Mouse (Mus musculus) forebrain, embryonic 11.5 days (tissue): ENCODE data around the gene Samd3. TPM values are rescaled to one million over a fixed set of nuclear protein-coding genes. Genes with fewer than 3 reads are reported as not detected.

ENCODE experiments used
- ATAC-seq: fragments of 200-750 bp; cut with Nextera tagmentation; replicated peaks from 2 replicates; pipeline ENCODE4 v1.8.0; 2017; ENCODE audit warnings: moderate TSS enrichment; ENCODE audit not compliant: low FRiP score
- DNase-seq: peaks from one replicate; pipeline ENCODE4 v3.0.0-alpha.2; 2017; ENCODE audit warnings: low spot score
- H3K27ac ChIP-seq: fragments of 300-500 bp; sonication (generic); 2 replicates; pipeline ENCODE4 v1.5.1; 2014; ENCODE audit warnings: low read depth, low read length
- H3K27me3 ChIP-seq: fragments of 300-500 bp; sonication (generic); 2 replicates; pipeline ENCODE4 v1.6.1; 2014; ENCODE audit warnings: mild to moderate bottlenecking, low read length, mixed read lengths; ENCODE audit not compliant: control insufficient read depth, insufficient read depth
- H3K36me3 ChIP-seq: fragments of 300-500 bp; sonication (generic); 2 replicates; pipeline ENCODE4 v1.6.1; 2014; ENCODE audit warnings: mild to moderate bottlenecking, low read length, moderate library complexity, mixed read lengths; ENCODE audit not compliant: control insufficient read depth, insufficient read depth
- H3K4me1 ChIP-seq: fragments of 300-500 bp; sonication (generic); replicated peaks from 2 replicates; pipeline ENCODE4 v1.6.1; 2014; ENCODE audit warnings: low read length, mixed read lengths; ENCODE audit not compliant: control insufficient read depth, insufficient read depth
- H3K4me2 ChIP-seq: fragments of 300-500 bp; sonication (generic); 2 replicates; pipeline ENCODE4 v1.6.1; 2014; ENCODE audit warnings: low read depth, mild to moderate bottlenecking, low read length, moderate library complexity, mixed read lengths; ENCODE audit not compliant: severe bottlenecking
- H3K4me3 ChIP-seq: fragments of 300-500 bp; sonication (generic); 2 replicates; pipeline ENCODE4 v1.5.1; 2014; ENCODE audit warnings: low read depth, low read length
- H3K9ac ChIP-seq: fragments of 300-500 bp; sonication (generic); 2 replicates; pipeline ENCODE4 v1.6.1; 2014; ENCODE audit warnings: low read length
- H3K9me3 ChIP-seq: fragments of 300-500 bp; sonication (generic); 2 replicates; pipeline ENCODE4 v1.6.1; 2016; ENCODE audit warnings: low read length, mixed read lengths; ENCODE audit not compliant: control insufficient read depth
- WGBS: fragments of 180-500 bp; shearing (Covaris S2); extraction: QIAGEN DNeasy Blood & Tissue Kit; methylation state at CpG from one replicate; pipeline ENCODE4 v1.1.7; 2014; 5-methylcytosine and 5-hydroxymethylcytosine counted together
- polyA plus RNA-seq: library from polyadenylated mRNA; unstranded; fragments of >200 nt; fragmentation: Nextera tagmentation; extraction: Ambion mirVana; gene quantifications from 2 replicates; pipeline ENCODE4 v1.2.1, GENCODE M21; 2014

The Samd3 gene
- polyA plus RNA-seq, 1 experiment from 2014 or later: 22.5 TPM

GRCm38 (mm10) chr10:26275414-26275813 lies 45.9 kb downstream of the Samd3 start:
- H3K27me3 ChIP-seq: no peaks in the 10 kb centered on the region
- no peak for ATAC-seq
- no peaks in the 10 kb centered on the region for H3K9me3 ChIP-seq
- H3K4me1 ChIP-seq: no peaks in the 10 kb centered on the region
- H3K27ac ChIP-seq: no peak overlapping the region
- H3K4me3 ChIP-seq: no peak overlapping the region
- WGBS: 96% methylated on average over 6 of the region's 6 CpGs
- H3K36me3 ChIP-seq: peaks cover 3% of the 10 kb centered on the region; the same call in 1 of the 2 replicates
- no peak overlapping the region for H3K9ac ChIP-seq
- H3K4me2 ChIP-seq: no peak overlapping the region
- DNase-seq: no peak

- Histone ChIP-seq H3K9me3 (no peaks in the 10 kb centered on the region), H3K4me2 (no peak overlapping the region), H3K27me3 (no peaks in the 10 kb centered on the region), H3K36me3 (peaks cover 3% of the 10 kb centered on the region; the same call in 1 of the 2 replicates), H3K4me1 (no peaks in the 10 kb centered on the region), H3K27ac (no peak overlapping the region), H3K9ac (no peak overlapping the region), H3K4me3 (no peak overlapping the region)
- no peak for ATAC-seq
- WGBS: 50% methylated on average over 8 of the region's 8 CpGs
- no peak for DNase-seq
Measured at GRCm38 (mm10) chr10:26280009-26280408, 50.5 kb downstream of the Samd3 start.

GRCm38 (mm10) chr10:26287136-26287535 lies 57.6 kb downstream of the Samd3 start:
- DNase-seq: no peak

GRCm38 (mm10) chr10:26297200-26297599 lies 67.7 kb downstream of the Samd3 start:
- ATAC-seq (no peak), DNase-seq (no peak)
- Histone ChIP-seq H3K4me3 (no peak overlapping the region), H3K27ac (no peak overlapping the region), H3K9me3 (no peaks in the 10 kb centered on the region), H3K4me1 (no peaks in the 10 kb centered on the region), H3K36me3 (peaks cover 3% of the 10 kb centered on the region; the same call in 1 of the 2 replicates), H3K4me2 (no peak overlapping the region), H3K27me3 (no peaks in the 10 kb centered on the region), H3K9ac (no peak overlapping the region)
- 98% methylated on average over 3 of the region's 3 CpGs for WGBS

More at GRCm38 (mm10) chr10:26287136-26287535, 57.6 kb downstream of the Samd3 start:
- Histone ChIP-seq H3K4me1 (peaks cover 3% of the 10 kb centered on the region; the same call in 1 of the 2 replicates), H3K4me3 (no peak overlapping the region), H3K4me2 (no peak overlapping the region), H3K9me3 (no peaks in the 10 kb centered on the region), H3K27me3 (no peaks in the 10 kb centered on the region), H3K27ac (no peak overlapping the region), H3K36me3 (no peaks in the 10 kb centered on the region; the same call in 1 of the 2 replicates), H3K9ac (no peak overlapping the region)
- no peak for ATAC-seq
- WGBS: 91% methylated on average over 7 of the region's 7 CpGs

GRCm38 (mm10) chr10:26297626-26298025 lies 68.1 kb downstream of the Samd3 start:
- no peak overlapping the region for H3K9ac ChIP-seq
- no peak overlapping the region for H3K4me2 ChIP-seq
- no peak overlapping the region for H3K4me3 ChIP-seq
- H3K9me3 ChIP-seq: no peaks in the 10 kb centered on the region
- WGBS: 89% methylated on average over 7 of the region's 7 CpGs
- H3K27ac ChIP-seq: no peak overlapping the region
- H3K36me3 ChIP-seq: peaks cover 3% of the 10 kb centered on the region; the same call in 1 of the 2 replicates
- H3K4me1 ChIP-seq: no peaks in the 10 kb centered on the region
- DNase-seq: no peak
- no peaks in the 10 kb centered on the region for H3K27me3 ChIP-seq
- no peak for ATAC-seq

- H3K9me3 ChIP-seq: no peaks in the 10 kb centered on the region
- H3K36me3 ChIP-seq: peaks cover 5% of the 10 kb centered on the region; the same call in 1 of the 2 replicates
- H3K4me2 ChIP-seq: no peak overlapping the region
- no peaks in the 10 kb centered on the region for H3K27me3 ChIP-seq
- no peak overlapping the region for H3K9ac ChIP-seq
- 92% methylated on average over 4 of the region's 4 CpGs for WGBS
- DNase-seq (no peak), ATAC-seq (no peak)
- no peak overlapping the region for H3K27ac ChIP-seq
- H3K4me1 ChIP-seq: no peaks in the 10 kb centered on the region
- H3K4me3 ChIP-seq: no peak overlapping the region
Measured at GRCm38 (mm10) chr10:26302336-26302735, 72.8 kb downstream of the Samd3 start.

GRCm38 (mm10) chr10:26303485-26303884 lies 74.0 kb downstream of the Samd3 start:
- Histone ChIP-seq H3K4me1 (no peaks in the 10 kb centered on the region), H3K27me3 (no peaks in the 10 kb centered on the region), H3K9me3 (no peaks in the 10 kb centered on the region), H3K27ac (no peak overlapping the region), H3K4me2 (no peak overlapping the region), H3K36me3 (peaks cover 9% of the 10 kb centered on the region; the same call in 1 of the 2 replicates), H3K4me3 (no peak overlapping the region), H3K9ac (no peak overlapping the region)
- DNase-seq (no peak), ATAC-seq (no peak)
- WGBS: 90% methylated on average over 6 of the region's 6 CpGs

- DNase-seq: no peak
- Histone ChIP-seq H3K4me3 (no peak overlapping the region), H3K27me3 (no peaks in the 10 kb centered on the region), H3K27ac (no peak overlapping the region), H3K4me2 (no peak overlapping the region), H3K9me3 (no peaks in the 10 kb centered on the region), H3K9ac (no peak overlapping the region), H3K36me3 (no peaks in the 10 kb centered on the region; the same call in 1 of the 2 replicates), H3K4me1 (no peaks in the 10 kb centered on the region)
- ATAC-seq: no peak
- 87% methylated on average over 15 of the region's 15 CpGs for WGBS
Measured at GRCm38 (mm10) chr10:26314327-26314726, 84.8 kb downstream of the Samd3 start.

- WGBS: 92% methylated on average over 4 of the region's 4 CpGs
- DNase-seq: no peak
- Histone ChIP-seq H3K27me3 (no peaks in the 10 kb centered on the region), H3K4me2 (no peak overlapping the region), H3K4me3 (no peak overlapping the region), H3K36me3 (no peaks in the 10 kb centered on the region; the same call in 1 of the 2 replicates), H3K4me1 (no peaks in the 10 kb centered on the region), H3K9me3 (no peaks in the 10 kb centered on the region), H3K27ac (no peak overlapping the region), H3K9ac (no peak overlapping the region)
- no peak for ATAC-seq
Measured at GRCm38 (mm10) chr10:26320679-26321078, 91.2 kb downstream of the Samd3 start.
